Mouse (Mus musculus) kidney, embryonic 14.5 days (tissue): ENCODE data around the gene Lrrc4. TPM values are rescaled to one million over a fixed set of nuclear protein-coding genes. Genes with fewer than 3 reads are reported as not detected.
A peak's percentile ranks its signal among the peaks of the same experiment; 100 is the strongest.

Experiments used
- ATAC-seq: fragments of 200-750 bp; cut with Nextera tagmentation; 2 replicates; pipeline ENCODE4 v1.8.0; 2017; ENCODE audit warnings: moderate number of reproducible peaks, mild to moderate bottlenecking, moderate TSS enrichment, moderate library complexity; ENCODE audit not compliant: low FRiP score, low TSS enrichment
- H3K27ac ChIP-seq: fragments of 300-500 bp; sonication (generic); 2 replicates; pipeline ENCODE4 v1.5.1; 2014; ENCODE audit warnings: low read depth, mild to moderate bottlenecking, low read length, moderate library complexity, mixed read lengths
- H3K27me3 ChIP-seq: fragments of 300-500 bp; sonication (generic); 2 replicates; pipeline ENCODE4 v1.6.1; 2014; ENCODE audit warnings: mild to moderate bottlenecking, low read length; ENCODE audit not compliant: control insufficient read depth, insufficient read depth
- H3K36me3 ChIP-seq: fragments of 300-500 bp; sonication (generic); 2 replicates; pipeline ENCODE4 v1.6.1; 2014; ENCODE audit warnings: low read length, mixed read lengths; ENCODE audit not compliant: control insufficient read depth, insufficient read depth
- H3K4me1 ChIP-seq: fragments of 300-500 bp; sonication (generic); 2 replicates; pipeline ENCODE4 v1.6.1; 2014; ENCODE audit warnings: low read length, mixed read lengths; ENCODE audit not compliant: control insufficient read depth, insufficient read depth
- H3K4me2 ChIP-seq: fragments of 300-500 bp; sonication (generic); replicated peaks from 2 replicates; pipeline ENCODE4 v1.6.1; 2014; ENCODE audit warnings: low read depth, mild to moderate bottlenecking, low read length
- H3K4me3 ChIP-seq: fragments of 300-500 bp; sonication (generic); 2 replicates; pipeline ENCODE4 v1.5.1; 2014; ENCODE audit warnings: mild to moderate bottlenecking, low read length
- H3K9ac ChIP-seq: fragments of 300-500 bp; sonication (generic); 2 replicates; pipeline ENCODE4 v1.6.1; 2014; ENCODE audit warnings: low read depth, mild to moderate bottlenecking, low read length, moderate library complexity
- H3K9me3 ChIP-seq: fragments of 300-500 bp; sonication (generic); 2 replicates; pipeline ENCODE4 v1.6.1; 2016; ENCODE audit warnings: low read length; ENCODE audit not compliant: control insufficient read depth
- WGBS: fragments of 180-500 bp; shearing (Covaris S2); extraction: QIAGEN DNeasy Blood & Tissue Kit; methylation state at CpG from one replicate; pipeline ENCODE4 v1.1.7; 2014; 5-methylcytosine and 5-hydroxymethylcytosine counted together
- polyA plus RNA-seq: library from polyadenylated mRNA; unstranded; fragments of >200 nt; fragmentation: Nextera tagmentation; extraction: Ambion mirVana; gene quantifications from 2 replicates; pipeline ENCODE4 v1.2.1, GENCODE M21; 2014

The Lrrc4 gene
- polyA plus RNA-seq, 1 experiment from 2014 or later = 2.8 TPM

DNA sequence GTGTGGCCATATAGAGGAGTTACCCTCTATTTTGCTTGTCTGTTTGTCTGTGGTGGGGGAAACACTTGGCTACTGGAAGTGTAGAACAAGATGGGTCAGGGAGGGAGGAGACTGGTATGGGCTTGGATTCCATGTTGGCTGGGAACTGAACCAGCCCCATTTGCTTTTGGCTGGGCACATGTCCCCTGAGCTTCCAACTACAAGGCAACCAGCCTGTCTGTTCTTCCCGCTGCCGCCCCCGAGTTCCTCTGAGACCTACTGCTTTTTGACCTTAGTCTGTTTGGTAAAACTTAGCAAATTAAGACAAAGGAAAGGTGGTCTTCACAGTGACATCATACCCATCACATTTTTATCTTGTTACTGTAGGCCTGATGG is 40.9 kb upstream of the Lrrc4 start:
- Histone ChIP-seq H3K27ac (no peak overlapping the region), H3K36me3 (peaks cover 10% of the 10 kb centered on the region; the same call in 1 of the 2 replicates), H3K9ac (no peak overlapping the region), H3K4me3 (no peak overlapping the region), H3K4me1 (peaks cover 21% of the 10 kb centered on the region; the same call in 1 of the 2 replicates), H3K4me2 (no peak overlapping the region), H3K27me3 (no peaks in the 10 kb centered on the region), H3K9me3 (no peaks in the 10 kb centered on the region)
- 90% methylated on average over 3 of the region's 3 CpGs for WGBS
- no peak for ATAC-seq

DNA sequence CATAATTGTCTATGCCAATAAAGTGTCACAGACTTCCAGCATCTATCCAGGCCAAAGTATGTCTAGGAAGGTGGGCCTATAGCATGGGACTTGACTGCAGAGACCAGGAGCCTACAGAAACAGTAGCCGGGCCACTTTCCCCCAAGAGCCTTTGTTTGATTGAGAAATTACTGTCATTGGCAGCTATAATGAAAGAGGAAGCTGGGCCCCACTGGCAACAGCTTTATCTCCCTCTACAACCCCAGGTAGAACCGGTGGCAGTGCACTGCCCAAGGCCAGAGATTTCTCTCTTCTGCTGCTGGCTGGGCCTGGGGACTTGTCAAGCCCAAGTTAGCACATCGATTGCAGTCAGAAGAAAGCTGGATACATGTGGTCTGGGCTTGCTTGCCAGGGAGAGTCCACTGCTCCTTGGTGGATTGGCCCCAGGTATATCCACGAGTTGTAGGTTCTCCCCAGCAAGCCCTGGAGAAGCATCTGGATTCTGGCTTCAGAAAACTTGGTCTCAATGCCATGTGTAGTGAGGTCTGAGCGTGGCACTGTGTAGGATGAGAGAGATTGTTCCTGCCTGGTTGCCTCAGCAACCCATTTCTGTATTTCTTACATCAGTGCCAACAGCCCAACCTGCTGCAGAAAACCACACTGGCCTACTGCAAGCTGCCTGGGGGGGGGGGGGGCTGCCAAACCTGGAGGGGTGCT is 40.3 kb upstream of the Lrrc4 start:
- no peak overlapping the region for H3K4me2 ChIP-seq
- H3K9me3 ChIP-seq = no peaks in the 10 kb centered on the region
- H3K36me3 ChIP-seq = peaks cover 9% of the 10 kb centered on the region; the same call in 1 of the 2 replicates
- H3K27me3 ChIP-seq = no peaks in the 10 kb centered on the region
- no peak overlapping the region for H3K9ac ChIP-seq
- ATAC-seq = no peak
- H3K4me1 ChIP-seq = peaks cover 21% of the 10 kb centered on the region; the same call in 1 of the 2 replicates
- H3K27ac ChIP-seq = no peak overlapping the region
- 85% methylated on average over 5 of the region's 5 CpGs for WGBS
- H3K4me3 ChIP-seq = no peak overlapping the region

DNA sequence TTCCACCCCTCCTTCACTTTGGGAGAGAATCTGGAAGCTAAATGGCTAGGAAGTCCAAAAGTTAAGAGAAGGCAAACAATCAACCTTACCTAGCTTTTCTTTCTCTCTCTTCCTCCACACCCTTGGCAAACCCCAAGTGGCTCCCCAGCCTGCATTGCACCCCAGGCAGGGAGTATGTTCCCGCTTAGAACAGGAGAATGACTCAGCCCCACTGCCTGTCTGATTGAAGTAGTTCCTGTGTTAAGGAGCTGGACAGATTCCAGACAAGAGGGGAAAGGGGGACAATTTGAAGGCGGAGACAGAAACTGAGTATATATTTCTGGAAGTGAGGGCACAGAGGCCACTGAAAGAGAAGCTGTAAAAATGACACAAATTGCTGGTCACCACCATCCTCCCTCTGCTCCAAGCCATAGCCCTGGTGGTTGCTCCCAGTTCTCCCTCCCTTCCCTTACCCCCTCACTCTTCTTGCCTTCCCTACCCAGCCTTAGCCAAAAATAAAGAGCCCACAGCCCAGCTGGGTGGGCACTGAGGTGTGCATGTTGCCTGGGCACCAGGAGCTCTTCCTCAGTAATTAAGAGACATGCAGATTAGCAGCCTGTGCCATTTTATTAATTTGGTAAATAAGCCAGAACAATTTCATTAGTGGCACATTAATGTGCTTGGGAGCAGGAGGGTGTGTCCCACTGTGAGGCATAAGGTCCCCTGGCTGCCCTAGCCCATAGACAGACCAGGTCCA is 36.1 kb upstream of the Lrrc4 start:
- no peaks in the 10 kb centered on the region for H3K9me3 ChIP-seq
- 61% methylated on average over 2 of the region's 2 CpGs for WGBS
- no peaks in the 10 kb centered on the region for H3K27me3 ChIP-seq
- H3K4me3 ChIP-seq = no peak overlapping the region
- peaks cover 4% of the 10 kb centered on the region; the same call in 1 of the 2 replicates for H3K4me1 ChIP-seq
- no peaks in the 10 kb centered on the region; the same call in 1 of the 2 replicates for H3K36me3 ChIP-seq
- 0 out of 2 replicates have a peak, but pooled peaks have one; percentile 34 for ATAC-seq
- H3K4me2 ChIP-seq = no peak overlapping the region
- no peak overlapping the region for H3K27ac ChIP-seq
- H3K9ac ChIP-seq = no peak overlapping the region

- no peak overlapping the region for H3K4me2 ChIP-seq
- H3K9me3 ChIP-seq = no peaks in the 10 kb centered on the region
- H3K27me3 ChIP-seq = no peaks in the 10 kb centered on the region
- no peak overlapping the region for H3K4me3 ChIP-seq
- no peak overlapping the region for H3K27ac ChIP-seq
- H3K9ac ChIP-seq = no peak overlapping the region
- no peak for ATAC-seq
- H3K36me3 ChIP-seq = no peaks in the 10 kb centered on the region
- 96% methylated on average over 3 of the region's 3 CpGs for WGBS
- peaks cover 4% of the 10 kb centered on the region; the same call in 1 of the 2 replicates for H3K4me1 ChIP-seq
These were observed 34.7 kb upstream of the Lrrc4 start for GRCm38 (mm10) chr6:28866206-28866605.

DNA sequence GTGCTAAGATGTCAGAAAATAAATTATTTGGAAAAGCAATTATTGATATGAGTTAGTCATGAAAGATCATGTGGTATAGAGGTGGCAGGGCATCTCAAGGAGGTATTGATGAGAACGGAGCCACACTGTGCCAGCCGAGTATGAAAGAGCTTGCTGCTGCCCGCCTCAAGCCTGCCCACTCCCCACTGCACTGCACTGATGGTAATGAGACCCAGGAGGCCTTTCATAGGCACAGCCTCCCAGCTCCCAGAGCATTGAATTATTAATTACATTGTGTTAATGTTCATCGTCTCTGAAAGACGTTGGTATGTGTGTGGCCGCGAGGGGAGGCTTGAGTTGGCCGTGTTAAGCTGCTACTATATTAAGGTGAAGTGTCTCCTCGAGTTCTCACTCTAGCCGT is 33.6 kb upstream of the Lrrc4 start:
- ATAC-seq = no peak
- 85% methylated on average over 10 of the region's 10 CpGs for WGBS
- H3K4me1 ChIP-seq = peaks cover 4% of the 10 kb centered on the region; the same call in 1 of the 2 replicates
- H3K4me3 ChIP-seq = no peak overlapping the region
- H3K27me3 ChIP-seq = no peaks in the 10 kb centered on the region
- no peaks in the 10 kb centered on the region for H3K36me3 ChIP-seq
- H3K9ac ChIP-seq = no peak overlapping the region
- no peaks in the 10 kb centered on the region for H3K9me3 ChIP-seq
- H3K27ac ChIP-seq = no peak overlapping the region
- H3K4me2 ChIP-seq = no peak overlapping the region

- Histone ChIP-seq H3K4me1 (peaks cover 4% of the 10 kb centered on the region; the same call in 1 of the 2 replicates), H3K36me3 (no peaks in the 10 kb centered on the region), H3K27me3 (no peaks in the 10 kb centered on the region), H3K9ac (no peak overlapping the region), H3K27ac (no peak overlapping the region), H3K4me2 (no peak overlapping the region), H3K4me3 (no peak overlapping the region), H3K9me3 (no peaks in the 10 kb centered on the region)
- ATAC-seq = no peak
- 57% methylated on average over 5 of the region's 5 CpGs for WGBS
These were observed 33.1 kb upstream of the Lrrc4 start for GRCm38 (mm10) chr6:28864684-28865083.

- WGBS = 66% methylated on average over 8 of the region's 8 CpGs
- no peak overlapping the region for H3K27ac ChIP-seq
- no peaks in the 10 kb centered on the region for H3K27me3 ChIP-seq
These were observed 30.8 kb upstream of the Lrrc4 start for GRCm38 (mm10) chr6:28862304-28862703.

DNA sequence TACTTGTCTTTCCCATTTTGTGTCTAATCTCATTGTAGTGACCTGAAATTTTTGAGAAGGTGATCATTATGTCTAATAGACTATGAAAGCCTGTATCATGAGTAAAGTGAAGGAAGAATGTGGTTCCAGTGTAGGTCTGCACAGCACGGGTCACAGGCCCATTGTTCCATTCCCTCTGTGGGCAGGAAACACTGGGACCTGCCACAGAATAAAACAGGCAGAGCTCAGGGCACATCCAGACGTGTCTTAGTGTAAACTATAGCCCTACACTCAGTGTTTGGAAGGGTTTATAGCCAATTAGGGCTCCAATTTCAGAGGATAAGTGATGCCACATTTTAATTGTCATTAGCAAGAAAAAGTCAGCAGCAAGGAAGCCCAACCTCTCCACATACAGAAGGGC is 29.4 kb upstream of the Lrrc4 start:
- H3K9ac ChIP-seq = no peak overlapping the region
- no peaks in the 10 kb centered on the region for H3K27me3 ChIP-seq
- no peak for ATAC-seq
- H3K27ac ChIP-seq = no peak overlapping the region
- no peak overlapping the region for H3K4me2 ChIP-seq
- no peaks in the 10 kb centered on the region; the same call in 1 of the 2 replicates for H3K4me1 ChIP-seq
- WGBS = 33% methylated on average over 2 of the region's 2 CpGs
- H3K36me3 ChIP-seq = no peaks in the 10 kb centered on the region
- H3K9me3 ChIP-seq = no peaks in the 10 kb centered on the region
- no peak overlapping the region for H3K4me3 ChIP-seq

More at GRCm38 (mm10) chr6:28862304-28862703, 30.8 kb upstream of the Lrrc4 start:
- H3K4me1 ChIP-seq = no peaks in the 10 kb centered on the region; the same call in 1 of the 2 replicates
- H3K4me2 ChIP-seq = no peak overlapping the region
- ATAC-seq = 0 out of 2 replicates have a peak, but pooled peaks have one; percentile 26
- no peaks in the 10 kb centered on the region for H3K9me3 ChIP-seq
- H3K4me3 ChIP-seq = no peak overlapping the region
- no peak overlapping the region for H3K9ac ChIP-seq
- no peaks in the 10 kb centered on the region for H3K36me3 ChIP-seq

GRCm38 (mm10) chr6:28860450-28860849 is 28.9 kb upstream of the Lrrc4 start:
- Histone ChIP-seq H3K9ac (no peak overlapping the region), H3K27ac (no peak overlapping the region), H3K9me3 (no peaks in the 10 kb centered on the region), H3K4me1 (peaks cover 2% of the 10 kb centered on the region; the same call in 1 of the 2 replicates), H3K4me2 (no peak overlapping the region), H3K27me3 (no peaks in the 10 kb centered on the region), H3K4me3 (no peak overlapping the region), H3K36me3 (no peaks in the 10 kb centered on the region)
- WGBS = 45% methylated on average over 2 of the region's 2 CpGs
- ATAC-seq = no peak
